Mouse (Mus musculus): ENCODE measurements around the gene Ccnyl1. TPM values are rescaled to one million over a fixed set of nuclear protein-coding genes. Genes with fewer than 3 reads are reported as not detected.
A peak's percentile ranks its signal among the peaks of the same experiment; 100 is the strongest.

Ccnyl1 gene
- total RNA-seq, 2 experiments from 2014 or later, result 5.9 TPM; not detected in 1

DNA sequence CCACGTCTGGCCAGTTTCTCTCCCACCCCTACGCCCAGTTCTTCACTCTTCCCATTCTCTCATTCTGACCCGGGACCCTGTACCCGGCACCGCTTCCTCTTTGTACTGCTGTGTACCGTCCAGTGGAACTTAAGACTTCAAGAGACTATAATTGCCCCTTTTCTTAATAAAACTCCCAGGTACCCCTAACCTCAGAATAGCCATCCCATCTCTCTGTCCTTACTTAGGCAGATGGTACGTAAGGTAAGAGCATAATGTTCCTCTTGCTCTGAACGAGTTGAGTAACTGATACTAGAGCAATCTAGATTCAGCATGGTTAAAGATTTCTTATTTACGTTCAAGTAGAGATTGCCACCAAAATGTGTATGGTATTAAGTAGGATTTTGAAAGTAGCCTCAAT, 1.3 kb downstream of the Ccnyl1 start:
- ATAC-seq (replicated peaks; ENCODE audit: low FRiP score, poor library complexity, severe bottlenecking), result no peak

DNA sequence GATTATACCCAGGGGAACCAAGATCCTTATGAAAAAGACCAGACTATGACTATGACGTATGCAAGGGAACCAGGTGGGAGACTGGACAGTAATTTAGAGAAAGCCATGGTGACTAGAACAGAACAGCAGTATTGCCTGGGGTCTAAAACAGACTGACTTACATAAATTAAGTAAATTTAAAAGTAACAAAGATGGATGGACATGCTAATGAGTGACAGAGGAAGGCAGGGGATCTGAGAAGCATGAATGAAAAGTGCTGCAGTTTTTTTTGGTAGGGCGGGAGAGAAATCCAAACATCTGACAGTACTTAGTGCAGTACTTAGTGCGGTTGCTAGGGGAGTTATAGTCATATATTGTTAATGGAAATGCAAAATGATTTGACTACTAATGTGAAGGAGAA, 4.9 kb downstream of the Ccnyl1 start:
- ATAC-seq (replicated peaks; ENCODE audit: low FRiP score, poor library complexity, severe bottlenecking), result no peak

DNA sequence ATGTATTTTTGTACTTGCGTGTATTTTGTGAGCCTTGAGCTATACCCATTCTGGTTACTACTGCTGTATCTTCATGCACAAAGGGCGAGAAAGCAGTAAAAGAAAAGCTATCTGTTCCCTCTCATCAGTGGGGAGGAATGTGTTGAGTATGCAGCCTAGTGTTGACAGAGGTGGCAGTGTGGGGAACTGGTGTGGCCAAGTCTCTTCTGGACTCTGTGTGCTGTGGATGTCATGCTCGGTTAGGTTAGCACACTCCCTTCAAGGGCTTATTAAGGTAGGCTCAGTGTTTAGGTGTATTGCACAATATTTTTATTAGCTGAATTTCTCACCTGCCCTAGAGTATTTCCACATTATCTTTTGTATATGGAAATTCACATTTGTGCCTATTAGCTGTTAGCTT, 11.5 kb downstream of the Ccnyl1 start:
- no peak for ATAC-seq (replicated peaks; ENCODE audit: low FRiP score, poor library complexity, severe bottlenecking)

DNA sequence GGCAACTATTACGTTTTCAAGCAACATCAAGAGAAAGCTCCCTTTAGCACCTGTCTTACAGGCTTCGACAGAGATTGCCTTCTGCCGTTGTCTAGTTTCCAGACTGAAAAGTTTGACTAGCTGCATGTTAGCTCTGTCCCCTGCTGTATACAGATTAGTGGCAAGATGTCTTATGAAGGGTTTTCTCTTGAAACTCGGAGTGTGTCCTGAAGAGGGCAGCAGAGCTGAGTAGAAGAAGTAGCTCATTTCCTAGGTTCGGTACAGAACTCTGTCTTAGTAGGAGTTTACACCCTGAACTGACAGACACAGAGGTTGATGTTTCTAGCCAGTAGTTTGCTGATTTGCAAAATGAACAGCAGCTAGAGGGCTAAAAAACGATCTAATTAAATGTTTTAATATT, 15.0 kb downstream of the Ccnyl1 start:
- peak; percentile 75 for ATAC-seq (replicated peaks; ENCODE audit: low FRiP score, poor library complexity, severe bottlenecking)

DNA sequence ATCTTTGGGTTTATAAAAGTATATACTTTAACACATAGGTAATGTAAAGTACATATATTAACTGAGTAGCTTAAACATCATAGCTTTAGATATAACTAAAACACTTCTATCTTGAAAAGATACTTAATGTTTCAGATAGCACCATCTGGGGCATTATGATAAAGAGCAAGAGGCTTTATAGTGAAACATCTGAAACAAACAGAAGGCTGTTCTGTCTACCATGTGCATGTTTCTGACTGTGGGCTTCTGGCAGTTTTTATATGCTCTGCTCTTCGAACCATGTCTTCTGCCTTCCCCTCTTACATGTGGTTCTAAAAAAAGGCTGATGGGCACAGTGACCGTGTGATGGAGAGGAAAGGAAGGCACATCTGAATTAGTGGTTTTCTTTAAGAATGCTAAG, 16.4 kb downstream of the Ccnyl1 start:
- no peak for ATAC-seq (replicated peaks; ENCODE audit: low FRiP score, poor library complexity, severe bottlenecking)

DNA sequence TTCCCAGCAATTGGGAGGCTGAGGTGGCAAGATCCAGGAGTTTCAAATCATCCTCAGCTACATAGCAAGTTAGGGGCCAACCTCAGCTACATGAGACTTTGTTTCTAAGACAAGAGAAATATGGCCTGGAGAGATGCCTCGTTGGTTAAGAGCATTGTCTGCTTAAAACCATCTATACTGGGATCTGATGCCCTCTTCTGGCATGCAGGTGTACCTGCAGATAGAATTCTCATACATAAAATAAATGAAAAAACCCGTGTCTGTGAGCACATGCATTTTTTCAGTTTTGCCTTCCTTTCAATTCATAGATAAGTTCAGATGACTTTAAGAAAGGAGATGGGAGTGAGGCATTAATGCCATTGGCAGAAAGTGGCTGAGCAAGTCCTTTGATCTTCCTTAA, 19.6 kb downstream of the Ccnyl1 start:
- ATAC-seq (replicated peaks; ENCODE audit: low FRiP score, poor library complexity, severe bottlenecking), result peak; percentile 32; the same call in 1 of the 2 replicates

DNA sequence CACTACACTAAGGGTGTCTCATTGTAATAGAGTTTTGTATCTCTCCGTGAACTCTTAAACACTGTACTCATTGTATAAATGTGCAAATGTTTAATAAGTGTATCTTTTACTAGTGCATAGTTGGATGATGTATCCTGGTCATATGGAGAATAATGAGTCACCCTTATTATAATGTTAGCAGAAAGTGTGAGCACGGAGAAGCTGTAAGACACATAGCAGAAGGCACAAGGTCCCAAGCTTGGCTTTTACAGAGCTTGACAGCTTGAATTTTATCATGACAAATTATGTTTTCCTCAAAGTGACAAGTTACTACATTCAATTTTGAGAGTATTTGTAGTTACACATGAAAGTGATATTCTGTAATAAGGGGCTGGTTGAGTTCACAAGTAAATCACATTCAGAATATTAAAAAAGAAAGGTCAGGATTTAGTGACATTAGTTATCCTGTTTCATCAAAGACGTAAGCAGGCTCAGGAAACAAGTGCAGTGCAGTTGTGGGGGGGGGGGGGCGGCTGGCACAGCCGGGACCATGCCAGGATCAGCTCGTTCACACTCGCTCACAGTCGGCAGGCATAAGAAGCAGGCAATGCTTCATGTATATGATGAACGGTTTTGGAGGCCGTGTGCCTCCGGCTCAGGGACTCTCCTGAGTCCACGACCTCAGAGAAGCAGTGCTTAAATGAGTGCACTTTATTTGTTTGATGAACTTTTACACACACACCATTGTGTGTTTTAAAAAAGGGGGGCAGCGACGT, 21.9 kb downstream of the Ccnyl1 start:
- no peak for ATAC-seq (replicated peaks; ENCODE audit: low FRiP score, poor library complexity, severe bottlenecking)

DNA sequence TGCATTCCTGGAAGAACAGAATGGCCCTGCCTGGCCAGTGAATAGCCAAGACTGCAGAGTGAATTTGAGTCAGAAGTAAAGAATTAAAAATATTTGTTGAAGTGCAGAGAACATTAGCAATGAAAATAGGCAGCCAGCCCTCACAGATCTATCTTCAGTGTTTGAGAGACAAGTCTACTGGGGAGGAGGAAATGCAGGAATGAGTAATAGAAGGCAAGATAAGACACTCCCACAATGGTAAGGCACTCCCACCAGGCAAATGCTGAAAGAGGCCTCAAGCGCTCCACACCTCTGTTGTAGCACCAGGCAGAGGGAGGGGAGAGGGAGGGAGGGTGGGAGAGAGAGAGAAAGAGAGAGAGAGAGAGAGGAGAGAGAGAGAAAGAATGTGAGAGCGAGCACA, 25.2 kb downstream of the Ccnyl1 start:
- no peak for ATAC-seq (replicated peaks; ENCODE audit: low FRiP score, poor library complexity, severe bottlenecking)

DNA sequence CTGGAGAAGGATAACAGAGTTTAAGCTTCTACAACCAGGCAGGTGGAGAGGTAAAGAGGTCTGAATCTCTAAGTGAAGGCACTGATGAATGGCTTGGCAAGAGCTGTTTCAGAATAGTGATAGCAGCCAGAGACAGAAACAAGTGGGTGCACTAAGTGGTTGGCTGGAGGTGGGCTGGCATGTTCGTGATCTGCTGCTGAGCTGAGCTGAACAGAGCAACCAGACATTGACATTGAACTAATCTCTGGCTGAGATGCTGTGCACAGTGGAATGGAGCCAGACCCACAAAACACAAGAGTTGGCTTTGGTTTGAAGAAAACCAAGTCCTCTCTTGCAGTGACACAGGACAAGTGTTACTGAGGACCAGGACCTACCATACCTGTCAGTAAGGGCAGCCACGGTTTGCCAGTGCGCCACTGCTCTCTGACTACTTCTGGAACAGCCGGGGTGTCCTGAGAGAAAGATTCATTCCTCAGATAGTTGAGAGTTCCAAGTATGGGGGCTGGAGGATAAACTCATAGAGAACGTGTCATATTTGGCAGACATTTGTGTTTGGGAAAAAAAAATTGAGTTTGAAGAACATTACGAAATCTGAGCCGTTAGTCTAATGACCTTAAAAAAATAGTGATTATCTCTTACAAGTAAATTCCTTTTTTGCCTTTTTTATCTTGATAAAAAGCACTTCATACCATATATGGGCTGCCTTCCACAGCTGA, 26.5 kb downstream of the Ccnyl1 start:
- no peak for ATAC-seq (replicated peaks; ENCODE audit: low FRiP score, poor library complexity, severe bottlenecking)

DNA sequence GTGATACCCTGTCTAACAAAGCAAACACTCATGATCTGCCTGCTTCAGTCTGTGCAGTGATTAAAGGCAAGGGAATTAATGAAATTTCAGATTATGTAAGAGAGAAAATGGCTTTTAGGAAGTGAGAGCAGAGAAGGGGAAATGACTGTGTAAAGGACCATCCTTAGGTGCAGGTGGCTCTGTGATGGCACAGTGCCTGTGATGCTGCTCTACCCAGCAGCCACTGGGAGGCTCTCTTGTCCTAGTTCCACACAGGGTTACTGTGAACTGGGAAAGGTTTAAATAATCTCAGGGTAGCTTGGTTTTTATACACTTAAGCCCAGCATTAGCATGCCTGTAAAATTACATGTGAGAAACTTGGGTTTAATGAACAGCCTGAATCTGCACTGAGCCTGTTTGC, 27.2 kb downstream of the Ccnyl1 start:
- ATAC-seq (replicated peaks; ENCODE audit: low FRiP score, poor library complexity, severe bottlenecking), result peak; percentile 79

DNA sequence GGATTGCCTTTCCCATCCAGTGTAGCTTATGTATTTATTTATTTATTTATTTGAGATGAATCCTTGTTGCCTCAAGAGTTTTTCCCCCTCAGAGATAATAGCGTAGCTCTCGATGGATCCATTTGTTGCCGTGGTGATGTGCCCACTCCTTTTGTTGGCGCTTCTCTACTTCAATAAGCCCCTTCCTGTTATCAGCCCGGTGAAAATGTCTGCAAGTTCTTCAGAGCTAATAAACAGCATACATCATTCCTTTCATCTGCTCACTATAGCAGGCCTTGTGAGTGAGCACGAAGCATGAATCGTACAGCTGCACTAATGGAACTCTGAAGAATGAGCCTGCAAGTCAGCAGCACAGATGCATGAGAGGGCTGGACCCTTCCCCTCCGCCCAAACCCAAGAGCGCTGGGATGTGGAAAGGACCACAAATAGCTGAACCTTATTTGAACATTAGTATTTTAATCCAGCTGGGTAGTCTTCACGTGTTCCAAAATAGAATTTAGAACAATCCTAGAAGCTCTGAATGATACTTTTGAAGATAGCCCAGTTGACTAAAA, 30.9 kb downstream of the Ccnyl1 start:
- ATAC-seq (replicated peaks; ENCODE audit: low FRiP score, poor library complexity, severe bottlenecking), result no peak

DNA sequence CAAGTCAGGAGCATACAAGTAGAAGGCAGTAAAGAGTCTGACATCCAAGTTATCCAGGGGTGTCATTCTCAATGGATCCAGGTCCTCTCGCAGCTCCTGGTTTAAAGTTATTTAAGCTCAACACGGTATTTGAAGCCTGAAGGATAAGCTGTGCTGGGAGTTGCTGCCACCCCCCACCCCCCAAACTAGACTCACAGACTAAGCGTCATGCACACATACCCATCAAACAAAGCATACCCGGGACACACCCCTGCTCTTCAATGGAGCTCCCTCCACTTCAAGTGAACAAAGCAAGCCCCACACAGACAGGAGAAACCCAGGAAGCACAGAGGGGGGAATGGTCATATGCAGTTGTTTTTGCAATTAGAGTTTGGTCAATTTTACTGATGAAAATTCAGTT, 39.8 kb downstream of the Ccnyl1 start:
- ATAC-seq (replicated peaks; ENCODE audit: low FRiP score, poor library complexity, severe bottlenecking), result no peak

DNA sequence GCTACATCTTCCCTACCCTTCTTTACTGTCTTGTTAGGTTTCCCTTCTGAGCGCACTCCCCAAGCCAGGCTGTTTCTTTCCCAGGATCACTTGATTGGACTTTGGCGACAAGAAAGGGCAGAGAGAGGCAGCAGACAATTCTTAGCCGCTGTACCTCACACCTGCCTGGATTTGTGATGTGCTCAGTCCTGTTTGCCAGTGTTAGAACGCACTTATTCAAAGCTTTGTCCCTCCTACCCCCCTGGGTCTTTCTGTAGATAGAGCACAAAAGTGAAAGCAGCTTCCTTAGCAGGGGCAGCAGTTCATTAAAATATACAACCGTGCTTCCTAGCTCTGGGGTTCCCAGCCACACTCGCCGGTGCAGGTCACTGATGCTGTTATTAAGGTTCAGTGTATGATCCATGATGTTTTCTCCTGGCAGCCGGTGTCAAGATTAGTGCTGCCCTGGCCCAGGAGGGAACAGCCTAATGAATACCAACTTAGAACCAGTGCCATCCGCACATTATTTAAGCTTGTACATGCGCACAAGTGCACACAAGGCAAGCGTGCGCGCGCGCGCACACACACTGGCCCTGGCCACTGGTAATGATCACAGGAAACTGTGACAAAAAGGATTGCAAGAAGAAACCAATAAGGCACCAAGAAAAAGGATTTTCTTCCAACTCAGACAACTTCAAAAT, 41.2 kb downstream of the Ccnyl1 start:
- ATAC-seq (replicated peaks; ENCODE audit: low FRiP score, poor library complexity, severe bottlenecking), result no peak

DNA sequence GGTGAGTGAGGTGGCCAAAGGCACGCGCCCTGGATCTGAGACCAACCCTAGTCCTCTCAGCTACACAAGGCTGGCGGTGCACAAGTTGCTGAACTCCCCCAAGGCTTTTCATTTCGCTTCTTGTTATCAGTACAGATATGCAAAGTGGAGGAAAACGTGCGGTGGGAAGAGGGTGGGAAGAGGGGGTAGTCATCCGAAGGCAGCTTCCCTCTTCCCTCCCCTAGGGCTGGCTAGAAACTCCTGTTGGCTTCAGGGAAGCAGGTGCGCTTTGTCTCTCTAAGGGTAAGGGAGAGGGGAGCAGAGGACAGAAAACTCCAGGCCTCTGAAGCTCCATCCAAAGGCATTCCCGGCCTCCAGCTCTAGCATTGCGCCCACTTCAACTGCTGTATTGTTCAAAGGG, 41.9 kb downstream of the Ccnyl1 start:
- no peak for ATAC-seq (replicated peaks; ENCODE audit: low FRiP score, poor library complexity, severe bottlenecking)

DNA sequence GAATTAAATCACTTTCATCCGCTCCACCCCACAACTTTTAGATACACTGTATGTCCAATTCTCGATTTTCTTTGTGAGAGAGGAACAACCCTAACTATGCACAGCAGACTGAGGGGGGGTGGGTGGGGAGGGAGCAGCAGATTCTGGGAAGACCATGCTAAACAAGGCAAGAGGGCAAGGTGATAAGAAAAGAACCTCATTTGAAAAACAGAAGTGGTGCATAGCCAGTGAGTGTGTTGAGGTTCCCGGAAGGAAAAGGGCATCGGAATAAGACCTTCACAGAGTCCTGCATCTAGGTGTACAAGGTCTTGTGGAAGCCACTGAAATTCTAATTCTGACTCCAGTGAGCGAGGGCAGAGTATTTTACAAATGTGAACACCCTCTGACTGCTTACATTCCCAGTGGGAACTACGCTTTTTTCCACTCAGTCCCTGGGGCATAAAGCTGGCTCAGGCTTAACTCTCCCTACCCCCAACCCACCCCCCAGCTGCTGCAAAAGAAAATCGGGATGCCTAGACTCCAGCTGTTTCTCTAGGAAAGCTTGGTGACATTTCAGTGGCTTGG, 42.5 kb downstream of the Ccnyl1 start:
- no peak for ATAC-seq (replicated peaks; ENCODE audit: low FRiP score, poor library complexity, severe bottlenecking)

DNA sequence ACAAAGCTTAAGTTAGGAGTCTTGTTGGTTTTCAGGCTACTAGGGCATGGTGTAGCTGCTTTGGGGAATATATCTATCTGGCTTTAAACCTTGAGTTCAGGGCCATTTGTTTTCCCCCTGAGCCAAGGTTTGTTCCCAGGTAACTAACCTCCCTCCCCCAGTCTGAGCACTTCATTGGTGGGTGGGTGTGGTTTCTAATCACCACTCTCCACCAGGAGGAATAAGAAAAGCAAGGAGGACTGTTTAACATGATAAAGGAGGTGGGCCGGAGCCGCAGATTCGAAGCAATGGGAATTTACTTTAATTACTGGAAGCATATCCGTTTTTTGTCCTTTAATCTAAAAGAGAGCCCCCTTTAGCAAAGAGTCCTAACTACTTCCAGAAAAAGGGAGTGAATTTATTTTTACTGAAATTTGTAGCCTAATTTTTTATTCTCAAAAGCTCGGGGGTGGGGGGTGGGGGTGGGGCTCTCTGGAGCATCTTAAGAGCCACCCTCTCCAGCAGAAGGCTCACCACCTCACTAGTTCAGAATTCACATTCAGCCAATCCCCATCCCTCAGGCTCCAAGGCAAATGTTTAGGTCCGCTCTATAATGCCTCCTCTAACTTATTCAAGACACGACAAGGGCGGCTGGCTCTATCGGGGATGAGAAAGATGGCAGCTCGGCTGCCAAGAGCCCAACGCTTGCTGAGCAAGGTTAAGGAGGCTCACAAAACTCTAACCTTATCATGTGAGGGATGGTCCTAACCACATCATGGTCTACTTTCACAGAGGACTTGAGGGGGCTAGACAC, 43.4 kb downstream of the Ccnyl1 start:
- peak; percentile 27; the same call in 1 of the 2 replicates for ATAC-seq (replicated peaks; ENCODE audit: low FRiP score, poor library complexity, severe bottlenecking)

DNA sequence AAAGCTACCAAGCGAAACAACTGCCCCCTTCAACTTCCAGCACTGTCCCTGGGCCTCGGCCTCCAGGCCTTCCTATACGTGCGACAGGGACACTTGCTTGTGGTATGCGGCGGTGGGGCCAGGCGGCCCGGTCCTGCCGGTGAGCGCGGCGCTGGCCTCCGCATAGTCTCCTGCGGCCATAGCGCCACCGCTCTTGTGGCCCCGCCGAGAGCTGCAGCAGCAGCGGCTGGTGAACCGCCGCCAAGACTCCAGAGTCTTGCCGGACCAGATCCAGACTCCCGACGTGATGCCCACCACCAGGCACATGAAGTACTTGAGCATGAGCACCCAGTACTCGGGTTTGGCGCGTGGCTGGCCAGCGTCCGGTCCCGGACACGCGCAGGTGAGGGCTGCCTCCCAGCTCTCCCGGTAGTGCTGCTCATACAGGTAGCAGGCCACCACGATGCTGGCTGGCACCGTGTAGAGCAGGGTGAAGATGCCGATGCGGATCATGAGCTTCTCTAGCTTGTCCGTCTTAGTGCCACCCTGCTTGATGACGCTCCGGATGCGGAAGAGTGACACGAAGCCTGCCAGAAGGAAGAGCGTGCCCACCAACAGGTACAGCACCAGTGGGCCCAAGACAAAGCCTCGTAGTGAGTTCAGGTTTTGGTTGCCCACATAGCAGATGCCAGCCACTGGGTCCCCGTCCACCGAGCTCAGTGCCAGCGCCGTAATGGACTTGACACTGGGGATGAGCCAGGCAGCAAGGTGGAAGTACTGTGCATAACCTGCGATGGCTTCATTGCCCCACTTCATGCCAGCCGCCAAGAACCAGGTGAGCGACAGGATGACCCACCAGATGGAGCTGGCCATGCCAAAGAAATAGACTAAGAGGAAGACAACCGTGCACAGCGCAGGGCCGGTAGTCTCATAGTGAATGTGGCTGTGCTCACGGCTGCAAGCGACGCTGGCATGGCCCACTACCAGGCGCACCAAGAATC, 44.8 kb downstream of the Ccnyl1 start:
- ATAC-seq (replicated peaks; ENCODE audit: low FRiP score, poor library complexity, severe bottlenecking), result no peak

Measured in erythroid progenitor cell, adult 5-6 weeks (primary cell).